9 mouse cellular contexts compared by ENCODE assay signal in genomic region chrX:73312522-73312921, GRCm38 (mm10). TPM values are rescaled to one million over a fixed set of nuclear protein-coding genes. Genes with fewer than 3 reads are reported as not detected.
DNase-seq lines count a peak whose midpoint lies in the region; ATAC-seq and TF ChIP-seq lines count a peak whose summit lies in the region.
"Had no signal": no experiment of that assay in that cellular context is flagged by ENCODE, and none has a peak within 500 bp of the region (broad histone marks: within the 10 kb centered on the region; RNA-seq: fewer than 3 reads in every experiment).

No protein-coding gene starts in this region.

- no peaks in the 10 kb centered on the region for H3K9me3 ChIP-seq in forebrain, postnatal 0 days (ENCODE audit: low read length)
- H3K9me3 ChIP-seq in forebrain, embryonic 13.5 days (replicated peaks), result no peaks in the 10 kb centered on the region

- no peak overlapping the region for H3K4me3 ChIP-seq in forebrain, postnatal 0 days (ENCODE audit: low read depth, low read length)
- no peak overlapping the region for H3K4me3 ChIP-seq in forebrain, embryonic 13.5 days

- no peak overlapping the region for H3K9ac ChIP-seq in forebrain, postnatal 0 days
- no peak overlapping the region for H3K9ac ChIP-seq in forebrain, embryonic 13.5 days

- H3K4me2 ChIP-seq in forebrain, postnatal 0 days (ENCODE audit: low read depth), result no peak overlapping the region
- H3K4me2 ChIP-seq in forebrain, embryonic 13.5 days, result no peak overlapping the region

- ATAC-seq in forebrain, postnatal 0 days, result 0 out of 2 replicates have a peak, but pooled peaks have one; percentile 29
- ATAC-seq in forebrain, embryonic 13.5 days, result no peak

- H3K4me1 ChIP-seq in forebrain, postnatal 0 days (ENCODE audit: insufficient read depth), result no peaks in the 10 kb centered on the region
- H3K4me1 ChIP-seq in forebrain, embryonic 13.5 days, result no peaks in the 10 kb centered on the region

- H3K36me3 ChIP-seq in forebrain, postnatal 0 days (ENCODE audit: insufficient read depth), result no peaks in the 10 kb centered on the region
- H3K36me3 ChIP-seq in forebrain, embryonic 13.5 days (ENCODE audit: poor library complexity, severe bottlenecking), result no peaks in the 10 kb centered on the region

- no peaks in the 10 kb centered on the region for H3K27me3 ChIP-seq in forebrain, postnatal 0 days (ENCODE audit: insufficient read depth, low read length)
- no peaks in the 10 kb centered on the region for H3K27me3 ChIP-seq in forebrain, embryonic 13.5 days

- 36% methylated on average over 3 of the region's 3 CpGs for WGBS in forebrain, postnatal 0 days
- WGBS in forebrain, embryonic 13.5 days, result 47% methylated on average over 3 of the region's 3 CpGs

- peak; percentile 34 for DNase-seq in forebrain, postnatal 0 days
- peak; percentile 5 for DNase-seq in ovary, postnatal 14 days (ENCODE audit: low spot score)
- DNase-seq in ovary, adult 18-20 months (ENCODE audit: low spot score), result no peak
- DNase-seq in cerebellum, adult 9-10 months, result peak; percentile 46
- DNase-seq in layer of hippocampus, adult 9-11 months, result peak; percentile 3
- peak; percentile 11 for DNase-seq in retina, postnatal 7 days (ENCODE audit: low read depth, low spot score)
- DNase-seq in yolk sac, embryonic 10.5 days (ENCODE audit: low spot score), result no peak

- H3K27ac ChIP-seq in forebrain, postnatal 0 days (ENCODE audit: low read depth, low read length), result no peak overlapping the region
- H3K27ac ChIP-seq in forebrain, embryonic 13.5 days, result no peak overlapping the region

- TF ChIP-seq CTCF in forebrain, postnatal 0 days (IDR thresholded peaks at IDR 0.05; ENCODE audit: low read depth), result peak; percentile 58

RNA-seq across cellular contexts. Expression of gene Xlr5a, which starts 19.7 kb away (rescaled TPM):
- not detected in 2 replicates for total RNA-seq in forebrain, postnatal 0 days (2014; rRNA removed)
- polyA plus RNA-seq in forebrain, postnatal 0 days (2015; fragmentation: Nextera tagmentation; extraction: Ambion mirVana), result not detected in 2 replicates
- polyA plus RNA-seq in forebrain, embryonic 13.5 days (2015; fragmentation: Nextera tagmentation; extraction: Ambion mirVana), result not detected in 2 replicates
- total RNA-seq: hematopoietic stem cell, adult 5-6 weeks had no signal

RNA-seq across cellular contexts. Expression of gene Xlr5c, which starts 19.7 kb away (rescaled TPM):
- not detected in 2 replicates for total RNA-seq in forebrain, postnatal 0 days (2014; rRNA removed)
- not detected in 2 replicates for polyA plus RNA-seq in forebrain, postnatal 0 days (2015; fragmentation: Nextera tagmentation; extraction: Ambion mirVana)
- polyA plus RNA-seq in forebrain, embryonic 13.5 days (2015; fragmentation: Nextera tagmentation; extraction: Ambion mirVana), result not detected in 2 replicates
- total RNA-seq: hematopoietic stem cell, adult 5-6 weeks had no signal

RNA-seq across cellular contexts. Expression of gene Gm45015, which starts 24.1 kb away (rescaled TPM):
- not detected in 2 replicates for total RNA-seq in forebrain, postnatal 0 days (2014; rRNA removed)
- not detected in 2 replicates for polyA plus RNA-seq in forebrain, postnatal 0 days (2015; fragmentation: Nextera tagmentation; extraction: Ambion mirVana)
- polyA plus RNA-seq in forebrain, embryonic 13.5 days (2015; fragmentation: Nextera tagmentation; extraction: Ambion mirVana), result not detected in 2 replicates

RNA-seq across cellular contexts. Expression of gene Zfp275, which starts 29.9 kb away (rescaled TPM):
- 24.6 and 32.3 TPM in 2 replicates for total RNA-seq in forebrain, postnatal 0 days (2014; rRNA removed)
- 3.7 and 5.2 TPM in 2 replicates for polyA plus RNA-seq in forebrain, postnatal 0 days (2015; fragmentation: Nextera tagmentation; extraction: Ambion mirVana)
- polyA plus RNA-seq in forebrain, embryonic 13.5 days (2015; fragmentation: Nextera tagmentation; extraction: Ambion mirVana), result 10.6 and 12.7 TPM in 2 replicates

RNA-seq across cellular contexts. Expression of gene Xlr3c, which starts 47.3 kb away (rescaled TPM):
- not detected in 2 replicates for total RNA-seq in forebrain, postnatal 0 days (2014; rRNA removed)
- polyA plus RNA-seq in forebrain, postnatal 0 days (2015; fragmentation: Nextera tagmentation; extraction: Ambion mirVana), result 0.11 TPM in 1 of 2 replicates, not detected in the other
- polyA plus RNA-seq in forebrain, embryonic 13.5 days (2015; fragmentation: Nextera tagmentation; extraction: Ambion mirVana), result not detected in 2 replicates
- total RNA-seq: hematopoietic stem cell, adult 5-6 weeks had no signal

Comparison
In these comparisons a context has a peak if more than half of its experiments do, and no peak if none do; other contexts are left out.
1. DNase-seq: peak in forebrain, postnatal 0 days (single experiment), ovary, postnatal 14 days (single experiment), cerebellum, adult 9-10 months (single experiment), layer of hippocampus, adult 9-11 months (single experiment) and retina, postnatal 7 days (single experiment); none in ovary, adult 18-20 months (single experiment) and yolk sac, embryonic 10.5 days (single experiment).